Mouse (Mus musculus) duodenum, adult 2 months (tissue): ENCODE data around the gene 0610040J01Rik. TPM values are rescaled to one million over a fixed set of nuclear protein-coding genes. Genes with fewer than 3 reads are reported as not detected.

ENCODE experiments used
- polyA plus RNA-seq: library from polyadenylated mRNA; depleted of rRNA; stranded (reverse); fragments of >200 nt; gene quantifications from 2 replicates; pipeline ENCODE4 v1.2.3, GENCODE M21; 2012; ENCODE audit warnings: low replicate concordance; rRNA removed

0610040J01Rik gene
- 48.7 and 63.6 TPM in 2 replicates for polyA plus RNA-seq

DNA sequence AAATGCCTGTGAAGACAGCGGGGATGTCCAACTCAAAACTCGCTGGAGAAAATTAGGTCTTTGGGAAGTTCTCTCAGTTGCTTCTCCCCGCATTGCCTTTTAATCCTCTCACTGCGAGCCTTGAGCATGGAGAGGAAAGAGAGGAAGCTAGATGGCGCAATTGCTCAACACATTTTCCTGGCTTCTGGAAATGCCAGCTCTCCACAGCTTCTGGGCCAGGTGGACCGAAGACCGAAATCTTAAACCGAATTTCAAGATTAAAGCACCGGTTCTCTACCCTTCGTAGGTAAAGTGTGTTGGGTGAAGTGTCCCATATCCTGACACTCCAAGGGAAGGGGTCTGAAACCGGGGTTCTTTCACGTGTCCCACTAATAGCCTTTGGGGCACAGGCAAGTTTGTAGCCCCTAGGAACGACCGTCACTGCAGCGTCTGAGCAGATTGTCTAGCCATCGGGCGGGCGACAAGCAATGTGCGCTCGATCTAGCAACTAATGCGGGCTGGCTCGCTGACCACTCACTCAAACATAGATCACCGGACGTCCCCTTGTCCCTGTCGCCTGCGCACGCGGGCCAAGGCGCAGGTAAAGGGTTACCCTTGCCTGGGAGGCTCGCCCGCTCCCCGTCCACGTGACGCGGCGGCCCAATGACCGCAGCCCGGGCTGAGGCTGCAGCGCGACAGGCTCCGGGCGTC, at the start of gene 0610040J01Rik:
TSS of gene 0610040J01Rik (plus strand) at position 545 of the 690 bp plus-strand sequence.

Other genes starting within 250 kb of the 0610040J01Rik start
- not detected in 2 replicates for gene Nwd2, start 163.3 kb upstream of the 0610040J01Rik start, polyA plus RNA-seq
- gene Rell1, start 156.5 kb downstream of the 0610040J01Rik start, polyA plus RNA-seq, result 6.3 and 7.5 TPM in 2 replicates